Mouse (Mus musculus): Measurements from ENCODE around the gene Tmtc1. TPM values are rescaled to one million over a fixed set of nuclear protein-coding genes. Genes with fewer than 3 reads are reported as not detected.

The Tmtc1 gene
- total RNA-seq, 2 experiments from 2014 or later, result 90.6 to 92.3 TPM

GRCm38 (mm10) chr6:148437565-148437964 lies 6.6 kb downstream of the Tmtc1 start:
- DNase-seq (ENCODE audit: low spot score), result no peak
- intact Hi-C loops (cut with DNase I), result no loop called here

GRCm38 (mm10) chr6:148436441-148437001 lies 7.7 kb downstream of the Tmtc1 start:
- intact Hi-C loops (cut with DNase I), result no loop called here

GRCm38 (mm10) chr6:148421577-148421976 lies 22.6 kb downstream of the Tmtc1 start:
- DNase-seq (ENCODE audit: low spot score), result no peak
- intact Hi-C loops (cut with DNase I), result no loop called here

More at GRCm38 (mm10) chr6:148436441-148437001, 7.7 kb downstream of the Tmtc1 start:
- DNase-seq (ENCODE audit: low spot score), result no peak

DNA sequence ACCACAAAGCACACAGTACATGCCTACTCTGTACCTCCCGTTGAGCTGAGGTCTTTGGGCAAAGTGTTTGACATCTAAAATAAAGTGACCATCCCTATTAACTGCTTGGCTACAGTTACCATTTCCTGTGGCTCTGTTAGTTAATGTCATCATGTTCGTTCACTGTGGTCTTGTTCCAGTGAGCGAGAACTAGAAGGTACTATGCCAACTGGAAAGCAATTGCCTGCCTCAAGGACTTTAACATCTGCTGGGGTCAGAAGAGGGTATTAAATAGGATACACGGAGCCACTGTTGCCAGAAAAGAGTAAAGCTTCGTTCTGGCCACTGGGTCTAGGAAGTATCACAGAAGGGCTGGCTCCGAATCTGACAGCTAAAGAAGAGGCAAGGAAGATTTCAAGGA lies 23.8 kb downstream of the Tmtc1 start:
- no peak for DNase-seq (ENCODE audit: low spot score)
- intact Hi-C loops (cut with DNase I), result no loop called here

- intact Hi-C loops (cut with DNase I), result no loop called here
- no peak for DNase-seq (ENCODE audit: low spot score)
Measured at GRCm38 (mm10) chr6:148416597-148416996, 27.6 kb downstream of the Tmtc1 start.

GRCm38 (mm10) chr6:148413638-148414037 lies 30.6 kb downstream of the Tmtc1 start:
- intact Hi-C loops (cut with DNase I), result no loop called here
- no peak for DNase-seq (ENCODE audit: low spot score)

- no peak for DNase-seq (ENCODE audit: low spot score)
- intact Hi-C loops (cut with DNase I), result no loop called here
Measured at GRCm38 (mm10) chr6:148406792-148407490, 37.2 kb downstream of the Tmtc1 start.

- DNase-seq (ENCODE audit: low spot score), result no peak
- intact Hi-C loops (cut with DNase I), result loop anchor here (2.0 kb wide), 1 partner anchor 37 kb away; no protein-coding TSS in a partner anchor
Measured at GRCm38 (mm10) chr6:148405599-148405998, 38.6 kb downstream of the Tmtc1 start.

DNA sequence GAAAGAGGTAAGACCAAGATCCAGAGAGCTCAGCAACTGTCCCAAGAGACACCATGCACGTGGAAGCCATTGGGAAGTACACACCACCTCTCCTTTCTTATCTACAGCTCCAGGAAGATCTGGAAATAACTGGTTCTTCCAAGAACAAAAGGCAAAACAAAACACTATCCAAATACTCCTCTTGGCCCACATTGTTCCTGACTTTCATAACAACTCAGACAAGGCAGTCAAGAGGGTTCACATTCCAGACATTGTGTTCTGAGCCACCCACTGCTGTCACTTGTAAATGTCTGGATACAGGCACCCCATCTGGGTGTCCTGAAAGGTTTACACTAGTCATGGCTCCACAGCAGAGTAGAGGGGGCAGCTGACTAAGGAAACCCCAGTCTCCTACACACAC lies 39.7 kb downstream of the Tmtc1 start:
- intact Hi-C loops (cut with DNase I), result loop anchor here (1.0 to 2.0 kb wide), 2 partner anchors 13 to 38 kb away; no protein-coding TSS in a partner anchor
- peak; percentile 62 for DNase-seq (ENCODE audit: low spot score)

DNA sequence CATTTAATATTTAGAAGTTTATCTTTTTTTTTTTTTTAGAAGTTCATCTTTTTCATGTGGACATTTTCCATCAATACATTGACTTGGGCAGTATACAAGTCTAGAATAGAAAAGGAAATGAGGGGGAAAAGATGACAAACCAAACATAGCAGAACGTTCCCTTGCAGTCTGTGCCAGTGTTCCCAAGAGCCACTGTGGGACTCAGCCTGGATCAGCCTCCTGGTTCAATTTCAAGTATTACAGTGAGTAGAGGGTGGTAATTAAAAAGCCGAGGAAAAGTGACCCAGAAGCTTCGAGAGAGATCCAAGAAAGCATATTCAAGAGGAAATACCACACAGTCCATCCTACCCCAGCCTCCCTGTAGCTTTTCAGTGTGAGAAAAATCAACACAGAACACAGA lies 40.4 kb downstream of the Tmtc1 start:
- DNase-seq (ENCODE audit: low spot score), result no peak

GRCm38 (mm10) chr6:148401031-148401430 lies 43.2 kb downstream of the Tmtc1 start:
- intact Hi-C loops (cut with DNase I), result no loop called here
- DNase-seq (ENCODE audit: low spot score), result no peak

More for the DNA sequence above, 40.4 kb downstream of the Tmtc1 start:
- intact Hi-C loops (cut with DNase I), result loop anchor here (1.0 to 2.0 kb wide), 2 partner anchors 12 to 39 kb away; no protein-coding TSS in a partner anchor

DNA sequence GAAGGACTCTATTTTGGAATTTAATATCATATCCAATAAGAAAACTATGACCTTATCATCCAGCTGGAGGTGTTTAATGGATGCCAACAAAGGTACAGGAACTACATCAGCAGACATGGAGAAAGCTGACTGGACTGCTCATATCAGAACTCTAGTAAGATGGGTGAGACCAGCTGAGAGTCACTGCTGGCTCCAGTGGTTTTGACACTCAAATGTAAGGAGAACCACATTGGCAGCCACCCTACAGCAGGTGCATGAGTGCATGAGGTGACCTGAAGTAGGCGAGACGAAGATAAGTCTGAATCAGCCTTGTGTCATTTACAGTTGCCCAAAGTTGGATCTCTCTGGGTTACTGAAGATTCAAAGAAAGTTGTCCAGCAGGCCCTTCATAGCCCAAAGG lies 44.6 kb downstream of the Tmtc1 start:
- no peak for DNase-seq (ENCODE audit: low spot score)
- intact Hi-C loops (cut with DNase I), result no loop called here

- no peak for DNase-seq (ENCODE audit: low spot score)
- intact Hi-C loops (cut with DNase I), result no loop called here
Measured at GRCm38 (mm10) chr6:148398888-148399287, 45.3 kb downstream of the Tmtc1 start.

DNA sequence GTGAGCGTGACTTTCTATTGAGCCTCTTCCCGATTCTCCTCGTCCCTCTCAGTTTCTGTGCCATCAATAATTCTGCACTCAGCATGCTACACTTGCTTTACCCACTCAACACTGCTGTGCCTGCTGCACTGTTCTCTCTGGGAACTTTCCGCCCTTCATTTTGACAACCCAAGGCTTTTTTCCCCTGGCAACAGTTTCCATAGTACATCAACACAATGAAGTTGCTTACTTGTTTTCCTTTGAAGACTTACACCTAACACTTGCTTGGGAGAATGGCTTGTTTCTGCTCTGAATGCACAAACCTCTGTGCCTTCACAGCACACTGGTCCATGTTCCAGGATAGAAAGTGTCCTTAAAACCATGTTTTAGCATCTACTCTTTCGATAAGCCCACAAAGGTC lies 46.9 kb downstream of the Tmtc1 start:
- intact Hi-C loops (cut with DNase I), result no loop called here
- DNase-seq (ENCODE audit: low spot score), result no peak

DNA sequence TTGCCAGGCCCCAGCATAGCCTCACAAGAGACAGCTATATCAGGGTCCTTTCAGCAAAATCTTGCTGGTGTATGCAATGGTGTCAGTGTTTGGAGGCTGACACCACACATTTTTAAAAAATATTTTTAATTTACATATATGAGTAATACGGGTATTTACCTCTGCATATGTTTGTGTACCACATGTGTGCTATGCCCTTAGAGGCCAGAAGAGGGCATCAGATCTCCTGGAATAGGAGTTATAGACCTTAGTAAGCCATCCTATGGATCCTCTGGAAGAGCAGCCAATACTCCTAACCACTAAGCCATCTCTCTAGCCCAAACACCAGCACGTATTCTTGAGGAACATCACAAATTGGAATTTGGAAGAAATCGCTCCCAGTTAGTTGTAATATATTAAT lies 48.9 kb downstream of the Tmtc1 start:
- no peak for DNase-seq (ENCODE audit: low spot score)
- intact Hi-C loops (cut with DNase I), result no loop called here

GRCm38 (mm10) chr6:148394294-148394693 lies 49.9 kb downstream of the Tmtc1 start:
- intact Hi-C loops (cut with DNase I), result no loop called here
- DNase-seq (ENCODE audit: low spot score), result no peak

DNA sequence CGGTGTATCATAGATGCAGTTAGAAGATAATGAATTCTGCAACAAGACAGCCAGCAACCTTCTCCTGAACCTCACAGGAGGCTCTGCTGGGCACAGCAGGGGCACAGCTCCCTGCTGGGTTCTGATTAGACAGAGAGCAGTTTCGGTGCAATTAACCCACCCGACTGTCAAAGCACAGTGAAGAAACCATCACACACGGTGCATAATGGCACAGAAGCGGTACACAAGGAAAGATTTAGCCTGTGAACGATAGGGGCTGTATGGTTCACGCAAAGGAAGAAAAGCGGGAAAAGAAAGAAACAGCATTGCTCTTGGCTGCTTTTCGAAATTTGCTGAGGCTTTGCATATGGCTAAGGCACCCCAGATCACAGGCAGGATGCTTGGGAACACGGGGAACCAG lies 52.0 kb downstream of the Tmtc1 start:
- DNase-seq (ENCODE audit: low spot score), result no peak
- intact Hi-C loops (cut with DNase I), result no loop called here

DNA sequence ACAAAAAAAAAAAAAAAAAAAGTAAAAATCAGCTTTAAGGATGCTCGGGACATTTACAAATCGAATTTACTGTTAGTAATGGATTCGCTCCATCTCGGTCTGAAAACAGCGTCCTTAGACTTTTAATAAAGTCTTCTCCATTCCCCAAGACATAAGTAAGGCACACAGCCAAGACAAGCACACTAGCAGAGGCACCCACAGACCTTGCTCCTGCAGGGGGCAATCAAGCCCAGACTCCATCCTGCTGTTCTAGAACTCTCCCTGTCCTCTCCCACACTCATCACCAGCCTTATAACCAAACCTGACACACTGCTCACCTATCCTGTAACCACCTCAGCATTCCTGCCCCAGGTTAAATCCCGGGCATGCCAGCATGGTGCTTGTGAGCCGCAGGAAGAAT lies 52.9 kb downstream of the Tmtc1 start:
- no peak for DNase-seq (ENCODE audit: low spot score)
- intact Hi-C loops (cut with DNase I), result loop anchor here (1.0 kb wide), 1 partner anchor 13 kb away; no protein-coding TSS in a partner anchor

GRCm38 (mm10) chr6:148390630-148391276 lies 53.4 kb downstream of the Tmtc1 start:
- intact Hi-C loops (cut with DNase I), result loop anchor here (1.0 kb wide), 1 partner anchor 14 kb away; no protein-coding TSS in a partner anchor
- peak; percentile 56 for DNase-seq (ENCODE audit: low spot score)

DNA sequence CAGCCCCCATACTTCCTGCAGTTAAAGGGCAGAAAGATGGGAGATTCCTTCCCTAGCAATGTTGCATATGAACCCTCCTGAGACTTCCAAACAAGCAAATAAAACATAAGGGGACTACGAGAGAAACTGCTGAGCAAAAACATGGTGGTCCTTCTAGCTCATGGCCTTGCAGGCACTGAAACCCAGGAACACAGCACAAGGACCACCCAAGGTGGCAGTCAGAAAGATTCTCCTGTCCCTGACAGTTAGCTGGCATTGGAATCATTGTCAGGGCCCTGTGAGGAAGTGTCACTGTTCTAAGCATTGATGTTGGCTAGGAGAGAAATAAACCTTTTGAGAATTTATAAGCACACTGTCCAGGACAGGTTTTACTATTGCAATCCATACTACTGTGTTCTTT lies 56.2 kb downstream of the Tmtc1 start:
- intact Hi-C loops (cut with DNase I), result no loop called here
- DNase-seq (ENCODE audit: low spot score), result no peak
